Mouse (Mus musculus) hindbrain, embryonic 16.5 days (tissue): ENCODE measurements around the gene Ythdf2. TPM values are rescaled to one million over a fixed set of nuclear protein-coding genes. Genes with fewer than 3 reads are reported as not detected.
A peak's percentile ranks its signal among the peaks of the same experiment; 100 is the strongest.

Experiments
- ATAC-seq: fragments of 200-750 bp; cut with Nextera tagmentation; 2 replicates; pipeline ENCODE4 v1.8.0; 2017; ENCODE audit warnings: moderate TSS enrichment, moderate library complexity
- H3K27ac ChIP-seq: fragments of 300-500 bp; sonication (generic); 2 replicates; pipeline ENCODE4 v1.5.1; 2014; ENCODE audit warnings: low read depth, mild to moderate bottlenecking, control low read depth, low read length, moderate library complexity
- H3K27me3 ChIP-seq: fragments of 300-500 bp; sonication (generic); replicated peaks from 2 replicates; pipeline ENCODE4 v1.6.1; 2014; ENCODE audit warnings: low read length; ENCODE audit not compliant: control insufficient read depth, insufficient read depth
- H3K36me3 ChIP-seq: fragments of 300-500 bp; sonication (generic); 2 replicates; pipeline ENCODE4 v1.6.1; 2014; ENCODE audit warnings: mild to moderate bottlenecking, low read length, moderate library complexity, mixed read lengths; ENCODE audit not compliant: control insufficient read depth, insufficient read depth
- H3K4me1 ChIP-seq: fragments of 300-500 bp; sonication (generic); 2 replicates; pipeline ENCODE4 v1.6.1; 2014; ENCODE audit warnings: low read depth, low read length; ENCODE audit not compliant: control insufficient read depth, insufficient read depth
- H3K4me2 ChIP-seq: fragments of 300-500 bp; sonication (generic); 2 replicates; pipeline ENCODE4 v1.6.1; 2014; ENCODE audit warnings: mild to moderate bottlenecking, low read length, control low read depth, moderate library complexity
- H3K4me3 ChIP-seq: fragments of 300-500 bp; sonication (generic); 2 replicates; pipeline ENCODE4 v1.5.1; 2014; ENCODE audit warnings: mild to moderate bottlenecking, low read length, control low read depth, moderate library complexity
- H3K9ac ChIP-seq: fragments of 300-500 bp; sonication (generic); 2 replicates; pipeline ENCODE4 v1.6.1; 2014; ENCODE audit warnings: low read depth, mild to moderate bottlenecking, control low read depth, low read length, moderate library complexity
- H3K9me3 ChIP-seq: fragments of 300-500 bp; sonication (generic); 2 replicates; pipeline ENCODE4 v1.6.1; 2014; ENCODE audit warnings: mild to moderate bottlenecking, low read length, moderate library complexity; ENCODE audit not compliant: control insufficient read depth
- WGBS: fragments of 180-500 bp; shearing (Covaris S2); extraction: QIAGEN DNeasy Blood & Tissue Kit; methylation state at CpG from one replicate; pipeline ENCODE4 v1.1.7; 2014; 5-methylcytosine and 5-hydroxymethylcytosine counted together
- microRNA-seq: library from miRNA; unstranded; fragments of <30 nt; microRNA quantifications from one replicate; pipeline ENCODE4, GENCODE M21; 2017
- polyA plus RNA-seq: library from polyadenylated mRNA; unstranded; fragments of >200 nt; fragmentation: Nextera tagmentation; extraction: Ambion mirVana; gene quantifications from 2 replicates; pipeline ENCODE4 v1.2.1, GENCODE M21; 2015

The Ythdf2 gene
- polyA plus RNA-seq, 1 experiment from 2014 or later = 92.7 TPM

DNA sequence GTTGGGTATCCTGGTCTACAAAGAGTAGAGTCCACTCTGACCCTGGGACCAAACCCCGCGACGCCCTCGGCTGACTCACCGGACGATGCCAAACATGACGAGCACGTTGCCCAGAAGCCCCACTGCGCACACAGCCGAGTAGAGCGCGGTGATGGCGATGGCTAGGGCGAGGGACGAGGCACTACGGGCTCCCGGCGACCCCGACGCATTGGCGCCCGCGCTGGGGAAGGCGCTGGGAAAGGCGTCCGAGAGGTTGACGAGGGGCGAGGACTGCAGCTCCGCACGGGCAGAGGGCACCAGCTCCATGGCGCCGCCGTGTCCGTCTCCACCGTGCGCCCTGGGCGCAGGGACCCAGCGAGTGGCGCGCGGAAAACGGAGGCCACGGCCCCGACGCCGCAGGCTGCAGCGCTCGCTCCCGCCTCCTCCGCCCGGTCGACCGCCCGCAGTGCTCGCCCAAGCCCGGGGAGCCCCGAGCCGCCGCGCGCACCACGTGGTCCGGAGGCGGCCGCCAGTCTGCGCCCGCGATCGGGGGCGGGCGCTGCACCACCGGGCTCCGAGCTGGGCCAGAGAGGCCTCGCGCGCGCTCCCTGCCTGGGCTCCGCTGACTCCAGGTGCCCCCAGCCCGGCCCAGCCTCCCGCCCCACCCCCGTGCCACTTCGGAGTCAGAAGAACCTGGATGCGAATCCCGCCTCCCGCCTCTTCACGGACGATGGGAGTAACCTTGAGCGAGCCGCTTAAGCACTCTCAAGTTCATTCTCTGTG lies 67.8 kb downstream of the Ythdf2 start, which contains the start of gene Oprd1:
Oprd1 (minus strand) TSS at position 407 of the 762 bp plus-strand sequence.
- H3K9me3 ChIP-seq = no peaks in the 10 kb centered on the region
- H3K9ac ChIP-seq = peak within 1 kb of the TSS; percentile 56
- WGBS = 1% methylated on average over 64 of the region's 89 CpGs
- H3K4me3 ChIP-seq = peak within 1 kb of the TSS; percentile 51
- no peaks in the 10 kb centered on the region for H3K36me3 ChIP-seq
- peak; percentile 60; the same call in 1 of the 2 replicates for ATAC-seq
- peaks cover 8% of the 10 kb centered on the region; the same call in 1 of the 2 replicates for H3K4me1 ChIP-seq
- H3K27me3 ChIP-seq = peaks cover 37% of the 10 kb centered on the region
- H3K4me2 ChIP-seq = peak within 1 kb of the TSS; percentile 71
- no peak within 1 kb of the TSS for H3K27ac ChIP-seq

DNA sequence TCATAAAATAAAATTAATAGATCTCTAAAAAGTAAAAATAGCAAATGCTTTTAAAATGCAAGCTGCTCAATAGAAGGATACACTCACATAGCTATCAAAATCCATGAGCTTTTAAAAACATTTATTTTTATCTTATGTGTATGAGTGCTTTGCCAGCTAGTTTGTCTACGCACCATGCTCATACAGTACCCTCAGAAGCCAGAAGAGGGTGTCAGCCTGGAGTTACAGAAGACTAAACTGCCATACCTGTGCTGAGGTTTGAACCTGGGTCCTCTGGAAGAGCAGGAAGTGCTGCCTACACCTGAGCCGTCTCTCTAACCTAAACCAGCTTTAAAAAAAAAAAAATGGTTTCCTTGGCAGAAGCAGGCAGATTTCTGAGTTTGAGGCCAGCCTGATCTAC lies 73.5 kb downstream of the Ythdf2 start:
- H3K4me3 ChIP-seq = no peak overlapping the region
- 89% methylated on average over 2 of the region's 2 CpGs for WGBS
- H3K9ac ChIP-seq = no peak overlapping the region
- H3K4me2 ChIP-seq = no peak overlapping the region
- peaks cover 15% of the 10 kb centered on the region for H3K27me3 ChIP-seq
- no peak overlapping the region for H3K27ac ChIP-seq
- H3K9me3 ChIP-seq = no peaks in the 10 kb centered on the region
- no peaks in the 10 kb centered on the region for H3K4me1 ChIP-seq
- H3K36me3 ChIP-seq = no peaks in the 10 kb centered on the region
- no peak for ATAC-seq

GRCm38 (mm10) chr4:132137013-132137412 lies 75.1 kb downstream of the Ythdf2 start:
- ATAC-seq = no peak
- no peaks in the 10 kb centered on the region for H3K36me3 ChIP-seq
- H3K4me3 ChIP-seq = no peak overlapping the region
- no peak overlapping the region for H3K4me2 ChIP-seq
- H3K27ac ChIP-seq = no peak overlapping the region
- WGBS = 88% methylated on average over 7 of the region's 7 CpGs
- H3K4me1 ChIP-seq = no peaks in the 10 kb centered on the region
- H3K9ac ChIP-seq = no peak overlapping the region
- H3K27me3 ChIP-seq = peaks cover under 1% of the 10 kb centered on the region
- H3K9me3 ChIP-seq = no peaks in the 10 kb centered on the region

Small RNA genes lying within 50 kb of the gene (microRNA-seq; reads per million reads assigned to microRNA genes)
- gene Gm22033 = not detected

Other genes starting within 250 kb of the Ythdf2 start
- gene Gm10300, start 137.6 kb downstream of the Ythdf2 start, polyA plus RNA-seq = 0.09 TPM in 1 of 2 replicates, not detected in the other
- 43.1 and 60.9 TPM in 2 replicates for gene Epb41, start 137.0 kb downstream of the Ythdf2 start, polyA plus RNA-seq
- gene Oprd1, start 67.8 kb downstream of the Ythdf2 start, polyA plus RNA-seq = 0.86 and 1.4 TPM in 2 replicates
- 37.6 and 38.1 TPM in 2 replicates for gene Gmeb1, start 49.3 kb upstream of the Ythdf2 start, polyA plus RNA-seq
- 37.5 and 40.3 TPM in 2 replicates for gene Taf12, start 62.1 kb upstream of the Ythdf2 start, polyA plus RNA-seq
- gene Rab42, start 91.1 kb upstream of the Ythdf2 start, polyA plus RNA-seq = 3.9 and 4.8 TPM in 2 replicates
- gene Trnau1ap, start 117.2 kb upstream of the Ythdf2 start, polyA plus RNA-seq = 75.2 and 77.9 TPM in 2 replicates
- 31.5 and 35.2 TPM in 2 replicates for gene Rcc1, start 141.3 kb upstream of the Ythdf2 start, polyA plus RNA-seq
- 5.0 and 7.0 TPM in 2 replicates for gene Phactr4, start 210.2 kb upstream of the Ythdf2 start, polyA plus RNA-seq